Mouse (Mus musculus) stomach, postnatal 0 days (tissue): ENCODE results near the gene Cntnap2.

Source experiments
- CTCF ChIP-seq: IDR thresholded peaks from 2 replicates; pipeline ENCODE4 v1.5.1; 2016; ENCODE audit warnings: antibody characterized with exemption, low read depth, mild to moderate bottlenecking, moderate library complexity
- EP300 ChIP-seq: optimal IDR thresholded peaks from 2 replicates; pipeline ENCODE3; 2016; ENCODE audit warnings: antibody characterized with exemption

DNA sequence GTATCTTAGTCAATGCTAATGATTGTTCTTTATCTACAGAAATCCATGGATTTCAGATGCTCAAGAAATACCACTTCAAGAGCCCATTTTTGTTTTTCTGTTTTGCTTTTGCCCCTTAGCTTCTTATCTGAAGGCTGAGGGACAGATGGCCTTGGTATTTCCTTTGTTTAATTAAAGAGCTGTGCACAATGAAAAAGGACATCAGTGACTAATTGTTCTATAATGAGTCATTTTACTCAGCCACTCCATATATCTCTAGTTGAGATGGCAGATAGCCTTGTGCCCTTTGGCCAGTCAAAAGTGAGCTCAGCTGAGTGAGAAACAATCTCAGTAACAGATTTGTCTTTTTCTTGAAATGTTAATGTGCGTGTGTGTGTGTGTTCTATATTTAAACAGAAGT lies 29.1 kb downstream of the Cntnap2 start:
- TF ChIP-seq CTCF (no peak), EP300 (no peak)
